Comparison of ENCODE assay signal across 8 mouse cellular contexts in the genomic region with DNA sequence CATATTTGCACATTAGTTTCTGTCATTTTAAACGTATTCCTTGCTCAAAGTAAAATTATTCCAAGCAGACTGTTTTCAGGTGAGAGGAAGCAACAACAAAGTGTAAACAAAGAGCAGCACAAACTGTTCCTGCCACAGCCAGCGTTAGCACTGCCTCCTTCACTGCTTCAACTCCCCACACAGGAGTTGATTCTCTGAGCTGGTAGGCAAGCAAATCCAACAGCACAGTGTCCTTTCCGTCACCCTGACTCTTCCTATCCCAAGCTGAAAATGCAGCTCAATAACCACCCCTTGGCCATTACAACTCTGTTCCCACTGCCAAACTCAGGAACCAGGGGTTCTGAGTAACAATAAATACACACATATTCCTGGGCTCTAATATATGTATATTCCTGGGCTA. TPM values are rescaled to one million over a fixed set of nuclear protein-coding genes. Genes with fewer than 3 reads are reported as not detected.
DNase-seq lines count a peak whose midpoint lies in the region; ATAC-seq and TF ChIP-seq lines count a peak whose summit lies in the region.

No protein-coding gene starts in this region.

- no peak overlapping the region for H3K9ac ChIP-seq in lung, postnatal 0 days (replicated peaks; ENCODE audit: low read depth)
- peak overlapping the region; percentile 51 for H3K9ac ChIP-seq in embryonic facial prominence, embryonic 14.5 days (ENCODE audit: low read depth, low read length)
- H3K9ac ChIP-seq in intestine, postnatal 0 days (ENCODE audit: low read depth, low read length), result peak overlapping the region; percentile 23; the same call in 1 of the 2 replicates

- H3K36me3 ChIP-seq in lung, postnatal 0 days (ENCODE audit: insufficient read depth, low read length), result no peaks in the 10 kb centered on the region
- no peaks in the 10 kb centered on the region for H3K36me3 ChIP-seq in embryonic facial prominence, embryonic 14.5 days (ENCODE audit: control insufficient read depth, insufficient read depth, low read length)
- no peaks in the 10 kb centered on the region for H3K36me3 ChIP-seq in intestine, postnatal 0 days (ENCODE audit: control insufficient read depth, insufficient read depth)

- TF ChIP-seq EP300 in lung, postnatal 0 days (IDR thresholded peaks at IDR 0.05), result no peak

- no peaks in the 10 kb centered on the region for H3K27me3 ChIP-seq in lung, postnatal 0 days (replicated peaks; ENCODE audit: insufficient read depth, low read length)
- no peaks in the 10 kb centered on the region for H3K27me3 ChIP-seq in embryonic facial prominence, embryonic 14.5 days (replicated peaks; ENCODE audit: control insufficient read depth, insufficient read depth, low read length)
- no peaks in the 10 kb centered on the region for H3K27me3 ChIP-seq in intestine, postnatal 0 days (replicated peaks; ENCODE audit: control insufficient read depth, insufficient read depth, low read length)

- DNase-seq in lung, postnatal 0 days (ENCODE audit: low spot score), result no peak
- DNase-seq in lung, postnatal 14 days, result no peak
- no peak for DNase-seq in embryonic facial prominence, embryonic 14.5 days (ENCODE audit: low spot score)
- no peak for DNase-seq in ovary, postnatal 14 days (ENCODE audit: low spot score)
- DNase-seq in right cerebral cortex, postnatal 10 days (ENCODE audit: low spot score in 2 of 2), result no peak
- no peak for DNase-seq in urinary bladder, postnatal 36 days (ENCODE audit: low spot score in 2 of 2)

- TF ChIP-seq POLR2A in olfactory bulb, adult 2 months (IDR thresholded peaks at IDR 0.05; ENCODE audit: insufficient read depth, low read depth, low read length), result no peak

- H3K4me2 ChIP-seq in lung, postnatal 0 days (replicated peaks; ENCODE audit: low read depth, low read length), result peak overlapping the region; percentile 40
- H3K4me2 ChIP-seq in embryonic facial prominence, embryonic 14.5 days (ENCODE audit: low read depth, low read length), result peak overlapping the region; percentile 89
- peak overlapping the region; percentile 86 for H3K4me2 ChIP-seq in intestine, postnatal 0 days (replicated peaks; ENCODE audit: low read depth)

- no peak for ATAC-seq in lung, postnatal 0 days
- ATAC-seq in embryonic facial prominence, embryonic 14.5 days (ENCODE audit: low read depth), result no peak
- no peak for ATAC-seq in intestine, postnatal 0 days

- no peaks in the 10 kb centered on the region for H3K9me3 ChIP-seq in lung, postnatal 0 days (ENCODE audit: low read length)
- no peaks in the 10 kb centered on the region for H3K9me3 ChIP-seq in embryonic facial prominence, embryonic 14.5 days (ENCODE audit: control insufficient read depth, low read length)
- H3K9me3 ChIP-seq in intestine, postnatal 0 days (ENCODE audit: control insufficient read depth), result no peaks in the 10 kb centered on the region

- no peak overlapping the region for H3K27ac ChIP-seq in lung, postnatal 0 days (ENCODE audit: low read length)
- no peak overlapping the region for H3K27ac ChIP-seq in embryonic facial prominence, embryonic 14.5 days (replicated peaks; ENCODE audit: low read depth, low read length)
- no peak overlapping the region for H3K27ac ChIP-seq in intestine, postnatal 0 days (ENCODE audit: low read depth, low read length)
- H3K27ac ChIP-seq in olfactory bulb, adult 2 months (ENCODE audit: insufficient read depth, low read depth, low read length), result no peak overlapping the region

- no peak for TF ChIP-seq CTCF in lung, postnatal 0 days (IDR thresholded peaks at IDR 0.05)
- no peak for TF ChIP-seq CTCF in intestine, postnatal 0 days (IDR thresholded peaks at IDR 0.05; ENCODE audit: low read depth)
- no peak for TF ChIP-seq CTCF in olfactory bulb, adult 2 months (IDR thresholded peaks at IDR 0.05; ENCODE audit: insufficient read depth, low read depth, low read length)

- peaks cover 11% of the 10 kb centered on the region; the same call in 1 of the 2 replicates for H3K4me1 ChIP-seq in lung, postnatal 0 days (ENCODE audit: insufficient read depth, low read depth, low read length)
- H3K4me1 ChIP-seq in embryonic facial prominence, embryonic 14.5 days (ENCODE audit: control insufficient read depth, insufficient read depth, low read length), result peaks cover 24% of the 10 kb centered on the region
- peaks cover 9% of the 10 kb centered on the region for H3K4me1 ChIP-seq in intestine, postnatal 0 days (replicated peaks; ENCODE audit: control insufficient read depth, insufficient read depth, low read length)
- peaks cover 10% of the 10 kb centered on the region for H3K4me1 ChIP-seq in olfactory bulb, adult 2 months (ENCODE audit: control insufficient read depth, insufficient read depth, low read length)

- H3K4me3 ChIP-seq in lung, postnatal 0 days (ENCODE audit: low read depth, low read length), result peak overlapping the region; percentile 24
- peak overlapping the region; percentile 90 for H3K4me3 ChIP-seq in embryonic facial prominence, embryonic 14.5 days (ENCODE audit: low read depth, low read length)
- peak overlapping the region; percentile 38 for H3K4me3 ChIP-seq in intestine, postnatal 0 days (ENCODE audit: low read depth, low read length)
- H3K4me3 ChIP-seq in olfactory bulb, adult 2 months (ENCODE audit: insufficient read depth, low read depth, low read length), result peak overlapping the region; percentile 33

- 22% methylated on average over 3 of the region's 3 CpGs for WGBS in lung, postnatal 0 days
- WGBS in embryonic facial prominence, embryonic 14.5 days, result 9% methylated on average over 3 of the region's 3 CpGs
- 9% methylated on average over 3 of the region's 3 CpGs for WGBS in intestine, postnatal 0 days
- 9% methylated on average over 3 of the region's 3 CpGs for WGBS in olfactory bulb, adult 2 months

RNA-seq across cellular contexts. Expression of a gene that starts 2.5 kb away (rescaled TPM):
- 74.3 and 74.4 TPM in 2 replicates for polyA plus RNA-seq in lung, postnatal 0 days (2015; fragmentation: Nextera tagmentation; extraction: Ambion mirVana)
- 83.1 and 89.7 TPM in 2 replicates for polyA plus RNA-seq in embryonic facial prominence, embryonic 14.5 days (2014; fragmentation: Nextera tagmentation; extraction: Ambion mirVana)
- 92.1 and 98.3 TPM in 2 replicates for polyA plus RNA-seq in intestine, postnatal 0 days (2015; fragmentation: Nextera tagmentation; extraction: Ambion mirVana)
- not detected in 2 replicates for polyA plus RNA-seq in olfactory bulb, adult 2 months (2012; ENCODE audit: insufficient read depth, insufficient read length, low replicate concordance, missing spikeins)

Comparison
In these comparisons a context has a peak if more than half of its experiments do, and no peak if none do; other contexts are left out.
1. H3K4me3 ChIP-seq: peak in every context shown above with its lines; median percentile 90 in embryonic facial prominence, embryonic 14.5 days; 38 in intestine, postnatal 0 days; 33 in olfactory bulb, adult 2 months; 24 in lung, postnatal 0 days.